Mouse (Mus musculus) MEL (cell line): Measurements from ENCODE around the gene Ndufs4.

Source experiments
- CHD2 ChIP-seq: IDR thresholded peaks from 2 replicates; pipeline ENCODE4 v1.6.1; 2011; ENCODE audit warnings: low read length, improper control_type of control experiment
- CTCF ChIP-seq, 3 experiments: IDR thresholded peaks in 2 of 3; conservative IDR thresholded peaks in 1 of 3; 2 replicates each; pipeline ENCODE4 v1.5.1; 2011 to 2012; ENCODE audit warnings: low read length in 3 of 3, low read depth in 2 of 3, mild to moderate bottlenecking in 2 of 3, improper control_type of control experiment in 1 of 3, inconsistent platforms in 1 of 3, mixed read lengths in 1 of 3, moderate library complexity in 1 of 3; ENCODE audit not compliant: control insufficient read depth in 1 of 3, insufficient read depth in 1 of 3, poor library complexity in 1 of 3, severe bottlenecking in 1 of 3
- ELF1 ChIP-seq: IDR thresholded peaks from 2 replicates; pipeline ENCODE4 v1.6.1; 2014; ENCODE audit warnings: low read depth, mild to moderate bottlenecking, inconsistent platforms, low read length, improper control_type of control experiment, moderate library complexity
- POLR2A ChIP-seq, 2 experiments: IDR thresholded peaks; 2 replicates each; pipeline ENCODE4 v1.6.1; 2011 to 2012; ENCODE audit warnings: low read length in 2 of 2, mild to moderate bottlenecking in 2 of 2, control low read depth in 1 of 2, improper control_type of control experiment in 1 of 2, low read depth in 1 of 2, moderate library complexity in 1 of 2; ENCODE audit not compliant: control insufficient read depth in 1 of 2, insufficient read depth in 1 of 2, poor library complexity in 1 of 2
- POLR2AphosphoS5 ChIP-seq: IDR thresholded peaks from 2 replicates; pipeline ENCODE4 v1.6.1; 2012; ENCODE audit warnings: low read depth, borderline replicate concordance, mild to moderate bottlenecking, inconsistent platforms, low read length, moderate library complexity, mixed read lengths
- RCOR1 ChIP-seq: IDR thresholded peaks from 2 replicates; pipeline ENCODE4 v1.6.1; 2012; ENCODE audit warnings: low read depth, mild to moderate bottlenecking, inconsistent platforms, low read length, improper control_type of control experiment
- TAL1 ChIP-seq: IDR thresholded peaks from 2 replicates; pipeline ENCODE4 v1.6.1; 2012; ENCODE audit warnings: mild to moderate bottlenecking, inconsistent platforms, low read length, moderate library complexity, mixed read lengths

DNA sequence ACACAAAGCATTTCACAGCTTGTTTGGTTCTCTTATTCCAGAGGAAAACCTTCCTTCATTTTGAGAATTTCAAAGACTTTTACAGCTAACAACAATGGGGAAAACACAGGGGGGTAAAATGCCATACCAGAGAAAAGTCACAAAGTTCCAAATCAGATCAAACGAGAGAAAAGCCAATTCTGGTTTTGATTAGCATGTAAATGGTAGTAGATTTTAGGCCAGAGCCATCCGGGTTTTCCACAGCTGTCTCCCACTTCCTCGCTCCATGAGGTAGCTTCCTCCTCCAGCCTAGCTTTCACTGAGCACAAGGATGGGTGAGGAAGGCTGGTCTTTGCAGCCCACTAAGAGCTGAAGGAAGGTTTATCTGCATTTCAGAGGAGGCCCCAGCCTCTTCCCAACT is 90.3 kb downstream of the Ndufs4 start:
- TF ChIP-seq CTCF (IDR thresholded peaks at IDR 0.05 in 2 of 3, conservative IDR thresholded peaks at IDR 0.05 in 1 of 3; ENCODE audit: control insufficient read depth in 1 of 3, insufficient read depth in 1 of 3, low read depth in 2 of 3, low read length in 3 of 3, poor library complexity in 1 of 3, severe bottlenecking in 1 of 3) (no peak), TAL1 (no peak), CHD2 (no peak), POLR2A (IDR thresholded peaks at IDR 0.05; ENCODE audit: control insufficient read depth in 1 of 2, insufficient read depth in 1 of 2, low read depth in 1 of 2, low read length in 2 of 2, poor library complexity in 1 of 2) (no peak), ELF1 (no peak), RCOR1 (no peak), POLR2AphosphoS5 (no peak)
